Comparison of ENCODE assay signal across 27 mouse cellular contexts in genomic region chr6:15780127-15780526, GRCm38 (mm10). TPM values are rescaled to one million over a fixed set of nuclear protein-coding genes. Genes with fewer than 3 reads are reported as not detected.
DNase-seq lines count a peak whose midpoint lies in the region; ATAC-seq and TF ChIP-seq lines count a peak whose summit lies in the region.
"Had no signal": no experiment of that assay in that cellular context is flagged by ENCODE, and none has a peak within 500 bp of the region (broad histone marks: within the 10 kb centered on the region; RNA-seq: fewer than 3 reads in every experiment).

No protein-coding gene starts in this region.

- no peaks in the 10 kb centered on the region for H3K27me3 ChIP-seq in forebrain, embryonic 10.5 days (ENCODE audit: poor library complexity, severe bottlenecking)
- H3K27me3 ChIP-seq: embryonic facial prominence, embryonic 13.5 days; heart, embryonic 13.5 days; hindbrain, embryonic 13.5 days had no signal

- intact Hi-C loops in left cerebral cortex, adult 2 months (cut with DNase I): no loop called here
- intact Hi-C loops in left cerebral cortex, postnatal 36 days (cut with DNase I): no loop called here

- DNase-seq in left cerebral cortex, adult 2 months (ENCODE audit: extremely low spot score in 1 of 2, low spot score in 2 of 2): no peak
- DNase-seq in left cerebral cortex, postnatal 36 days (ENCODE audit: low spot score in 2 of 2): no peak
- DNase-seq in CD4-positive helper T cell, adult 2 months (ENCODE audit: low read depth, low spot score): peak; percentile 30
- DNase-seq in embryo, embryonic 11 days: no peak
- no peak for DNase-seq in forebrain, embryonic 10.5 days (ENCODE audit: extremely low spot score, low spot score)
- DNase-seq: adrenal gland, postnatal 10 days; cerebellum, adult 11 months; cerebellum, adult 2 months; cerebellum, adult 9-11 months; cerebellum, postnatal 25 days; forebrain, postnatal 0 days; gastrocnemius, adult 2 months; gastrocnemius, postnatal 14 days; heart, adult 11 months; heart, postnatal 36 days; kidney, adult 18-20 months had no signal

- H3K9me3 ChIP-seq in forebrain, embryonic 10.5 days: no peaks in the 10 kb centered on the region
- H3K9me3 ChIP-seq: embryonic facial prominence, embryonic 10.5 days; embryonic facial prominence, embryonic 13.5 days; heart, embryonic 10.5 days; heart, embryonic 13.5 days; hindbrain, embryonic 10.5 days; hindbrain, embryonic 13.5 days had no signal

- peak overlapping the region; percentile 47; the same call in 1 of the 2 replicates for H3K27ac ChIP-seq in left cerebral cortex, adult 2 months
- no peak overlapping the region for H3K27ac ChIP-seq in forebrain, embryonic 10.5 days
- H3K27ac ChIP-seq: embryonic facial prominence, embryonic 10.5 days; embryonic facial prominence, embryonic 13.5 days; heart, embryonic 10.5 days; heart, embryonic 13.5 days; hindbrain, embryonic 10.5 days; hindbrain, embryonic 13.5 days had no signal

- TF ChIP-seq CTCF in left cerebral cortex, adult 2 months (IDR thresholded peaks at IDR 0.05): no peak

- peak; percentile 61 for ATAC-seq in CD4-positive, CD25-positive, alpha-beta regulatory T cell, adult 4 months
- ATAC-seq in inflammation-experienced regulatory T-cells, adult 6 months: peak; percentile 66
- ATAC-seq: forebrain, embryonic 14.5 days; forebrain, postnatal 0 days; hindbrain, embryonic 16.5 days; intestine, embryonic 16.5 days had no signal

- H3K4me3 ChIP-seq in left cerebral cortex, adult 2 months: no peak overlapping the region
- H3K4me3 ChIP-seq in forebrain, embryonic 10.5 days: no peak overlapping the region
- H3K4me3 ChIP-seq: embryonic facial prominence, embryonic 10.5 days; embryonic facial prominence, embryonic 13.5 days; gastrocnemius, adult 2 months; heart, embryonic 10.5 days; heart, embryonic 13.5 days; hindbrain, embryonic 10.5 days; hindbrain, embryonic 13.5 days had no signal

- no peaks in the 10 kb centered on the region for H3K36me3 ChIP-seq in forebrain, embryonic 10.5 days (replicated peaks)
- H3K36me3 ChIP-seq: embryonic facial prominence, embryonic 10.5 days; heart, embryonic 10.5 days; hindbrain, embryonic 10.5 days; hindbrain, embryonic 13.5 days had no signal

- H3K4me1 ChIP-seq in forebrain, embryonic 10.5 days: no peaks in the 10 kb centered on the region
- H3K4me1 ChIP-seq: embryonic facial prominence, embryonic 10.5 days; embryonic facial prominence, embryonic 13.5 days; heart, embryonic 10.5 days; hindbrain, embryonic 10.5 days; hindbrain, embryonic 13.5 days had no signal

RNA-seq across cellular contexts. Expression of gene Mdfic, which starts 59.7 kb away (rescaled TPM):
- 1 to 10 TPM; 3.0 to 3.7 TPM for total RNA-seq in left cerebral cortex, adult 2 months (2021)
- 1 to 10 TPM; 2.7 to 2.8 TPM for total RNA-seq in left cerebral cortex, postnatal 36 days (2021)
- polyA plus RNA-seq in CD4-positive, CD25-positive, alpha-beta regulatory T cell, adult 4 months (2017; shearing (Covaris generic)): 10 to 100 TPM; 16.0 to 24.9 TPM
- polyA plus RNA-seq in inflammation-experienced regulatory T-cells, adult 6 months (2017; shearing (Covaris generic)): 10 to 100 TPM; 19.5 to 28.0 (median 21.3) TPM
- 3.3 TPM in 2 replicates for polyA plus RNA-seq in forebrain, embryonic 10.5 days (2016; fragmentation: Nextera tagmentation; extraction: Ambion mirVana)
